Mouse (Mus musculus) forebrain, embryonic 11.5 days (tissue): ENCODE data around the gene Vac14. TPM values are rescaled to one million over a fixed set of nuclear protein-coding genes. Genes with fewer than 3 reads are reported as not detected.

Source experiments
- ATAC-seq: fragments of 200-750 bp; cut with Nextera tagmentation; replicated peaks from 2 replicates; pipeline ENCODE4 v1.8.0; 2017; ENCODE audit warnings: moderate TSS enrichment; ENCODE audit not compliant: low FRiP score
- DNase-seq: peaks from one replicate; pipeline ENCODE4 v3.0.0-alpha.2; 2017; ENCODE audit warnings: low spot score
- H3K27ac ChIP-seq: fragments of 300-500 bp; sonication (generic); 2 replicates; pipeline ENCODE4 v1.5.1; 2014; ENCODE audit warnings: low read depth, low read length
- H3K27me3 ChIP-seq: fragments of 300-500 bp; sonication (generic); 2 replicates; pipeline ENCODE4 v1.6.1; 2014; ENCODE audit warnings: mild to moderate bottlenecking, low read length, mixed read lengths; ENCODE audit not compliant: control insufficient read depth, insufficient read depth
- H3K36me3 ChIP-seq: fragments of 300-500 bp; sonication (generic); 2 replicates; pipeline ENCODE4 v1.6.1; 2014; ENCODE audit warnings: mild to moderate bottlenecking, low read length, moderate library complexity, mixed read lengths; ENCODE audit not compliant: control insufficient read depth, insufficient read depth
- H3K4me1 ChIP-seq: fragments of 300-500 bp; sonication (generic); replicated peaks from 2 replicates; pipeline ENCODE4 v1.6.1; 2014; ENCODE audit warnings: low read length, mixed read lengths; ENCODE audit not compliant: control insufficient read depth, insufficient read depth
- H3K4me2 ChIP-seq: fragments of 300-500 bp; sonication (generic); 2 replicates; pipeline ENCODE4 v1.6.1; 2014; ENCODE audit warnings: low read depth, mild to moderate bottlenecking, low read length, moderate library complexity, mixed read lengths; ENCODE audit not compliant: severe bottlenecking
- H3K4me3 ChIP-seq: fragments of 300-500 bp; sonication (generic); 2 replicates; pipeline ENCODE4 v1.5.1; 2014; ENCODE audit warnings: low read depth, low read length
- H3K9ac ChIP-seq: fragments of 300-500 bp; sonication (generic); 2 replicates; pipeline ENCODE4 v1.6.1; 2014; ENCODE audit warnings: low read length
- H3K9me3 ChIP-seq: fragments of 300-500 bp; sonication (generic); 2 replicates; pipeline ENCODE4 v1.6.1; 2016; ENCODE audit warnings: low read length, mixed read lengths; ENCODE audit not compliant: control insufficient read depth
- WGBS: fragments of 180-500 bp; shearing (Covaris S2); extraction: QIAGEN DNeasy Blood & Tissue Kit; methylation state at CpG from one replicate; pipeline ENCODE4 v1.1.7; 2014; 5-methylcytosine and 5-hydroxymethylcytosine counted together
- polyA plus RNA-seq: library from polyadenylated mRNA; unstranded; fragments of >200 nt; fragmentation: Nextera tagmentation; extraction: Ambion mirVana; gene quantifications from 2 replicates; pipeline ENCODE4 v1.2.1, GENCODE M21; 2014

Vac14 gene
- polyA plus RNA-seq, 1 experiment from 2014 or later = 31.8 TPM

DNA sequence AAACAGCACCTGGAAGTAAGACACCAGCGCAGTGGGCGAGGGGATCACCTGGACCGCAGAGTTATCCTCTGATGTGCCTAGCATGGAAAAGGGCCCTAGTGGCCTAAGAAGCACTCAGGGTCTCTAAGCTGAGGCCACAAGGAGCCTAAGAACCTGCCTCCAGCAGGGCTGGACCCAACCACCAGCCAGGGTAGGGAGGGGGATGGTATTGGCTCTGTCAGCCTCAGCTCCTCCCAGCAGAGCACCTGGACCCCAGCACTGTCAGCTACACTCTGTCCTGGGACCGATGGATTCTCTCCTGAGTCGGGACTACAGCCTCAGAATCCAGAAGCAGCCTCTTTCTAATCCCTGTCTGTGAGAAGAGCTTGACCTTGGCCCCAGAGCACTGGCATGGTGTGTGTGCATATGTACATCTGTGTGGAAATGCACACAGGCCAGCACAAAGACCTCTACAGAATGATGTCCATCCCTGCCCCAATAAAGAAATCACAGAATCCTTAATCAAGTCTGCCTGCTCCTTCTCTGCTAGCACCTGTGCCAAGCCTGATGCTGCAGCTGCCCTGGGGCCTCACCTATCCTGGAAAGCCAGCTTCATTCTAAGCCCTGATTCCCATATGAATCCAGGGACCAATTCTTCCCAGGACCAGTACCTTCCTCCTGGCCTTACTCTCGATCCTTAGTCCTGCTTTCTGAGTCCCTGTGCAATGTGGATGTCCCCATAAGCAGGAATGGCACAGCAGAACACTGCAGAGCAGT lies 101.7 kb downstream of the Vac14 start:
- H3K4me1 ChIP-seq = peaks cover 19% of the 10 kb centered on the region
- no peak for ATAC-seq
- no peak overlapping the region; the same call in 1 of the 2 replicates for H3K9ac ChIP-seq
- no peak for DNase-seq
- no peak overlapping the region; the same call in 1 of the 2 replicates for H3K27ac ChIP-seq
- no peak overlapping the region for H3K4me3 ChIP-seq
- no peaks in the 10 kb centered on the region for H3K9me3 ChIP-seq
- WGBS = 51% methylated on average over 6 of the region's 6 CpGs
- no peak overlapping the region; the same call in 1 of the 2 replicates for H3K4me2 ChIP-seq
- peaks cover 2% of the 10 kb centered on the region; the same call in 1 of the 2 replicates for H3K36me3 ChIP-seq
- H3K27me3 ChIP-seq = no peaks in the 10 kb centered on the region

GRCm38 (mm10) chr8:110720685-110721598 lies 102.6 kb downstream of the Vac14 start, which contains the start of gene Mtss1l:
Gene Mtss1l (plus strand): TSS chr8:110721476.
- peak; percentile 95 for DNase-seq
- H3K4me1 ChIP-seq = peaks cover 25% of the 10 kb centered on the region
- H3K4me2 ChIP-seq = peak within 1 kb of the TSS; percentile 61
- no peaks in the 10 kb centered on the region for H3K36me3 ChIP-seq
- peak; percentile 92 for ATAC-seq
- H3K9me3 ChIP-seq = no peaks in the 10 kb centered on the region
- H3K27me3 ChIP-seq = no peaks in the 10 kb centered on the region
- H3K9ac ChIP-seq = peak within 1 kb of the TSS; percentile 83
- H3K27ac ChIP-seq = peak within 1 kb of the TSS; percentile 73
- H3K4me3 ChIP-seq = peak within 1 kb of the TSS; percentile 71
- 4% methylated on average over 73 of the region's 75 CpGs for WGBS

DNA sequence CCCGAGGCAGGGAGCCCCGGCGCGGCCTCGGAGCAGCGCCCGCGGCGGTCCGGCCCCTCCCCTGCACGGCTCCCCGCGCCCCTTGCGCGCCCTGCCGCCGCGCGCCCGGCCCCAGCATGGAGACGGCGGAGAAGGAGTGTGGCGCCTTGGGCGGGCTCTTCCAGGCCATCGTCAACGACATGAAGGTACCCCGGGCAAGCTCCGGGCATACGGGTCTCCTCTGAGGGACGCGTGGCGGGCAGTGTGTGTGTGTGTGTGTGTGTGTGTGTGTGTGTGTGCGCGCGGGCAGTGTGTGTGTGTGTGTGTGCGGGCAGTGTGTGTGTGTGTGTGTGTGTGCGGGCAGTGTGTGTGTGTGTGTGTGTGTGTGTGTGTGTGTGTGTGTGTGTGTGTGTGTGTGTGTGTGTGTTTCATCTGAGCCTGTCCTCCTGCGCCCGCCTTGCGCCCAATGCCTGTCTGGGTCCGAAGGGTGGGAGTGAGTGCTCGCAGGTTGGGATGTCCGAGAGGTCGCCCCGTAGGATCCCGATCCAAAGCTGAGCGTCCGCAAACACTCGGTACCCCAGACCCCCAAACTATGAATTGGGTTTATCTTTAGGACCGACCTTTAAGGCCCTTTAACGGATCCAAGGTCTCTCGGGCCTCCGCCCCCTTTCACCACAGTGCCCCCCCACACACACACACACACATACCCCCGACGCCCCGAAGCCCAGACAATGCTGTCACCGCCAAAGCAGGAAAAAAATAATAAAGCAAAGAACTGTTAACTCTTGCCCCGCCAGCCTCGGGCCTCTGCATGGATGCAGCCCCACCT lies 103.4 kb downstream of the Vac14 start:
- Histone ChIP-seq H3K27me3 (no peaks in the 10 kb centered on the region), H3K36me3 (no peaks in the 10 kb centered on the region), H3K9me3 (no peaks in the 10 kb centered on the region), H3K4me2 (peak overlapping the region; percentile 61), H3K27ac (peak overlapping the region; percentile 60; the same call in 1 of the 2 replicates), H3K9ac (peak overlapping the region; percentile 83), H3K4me3 (peak overlapping the region; percentile 71), H3K4me1 (peaks cover 25% of the 10 kb centered on the region)
- ATAC-seq = peak; percentile 64
- peak; percentile 80 for DNase-seq
- under 1% methylated on average over 56 of the region's 59 CpGs for WGBS

DNA sequence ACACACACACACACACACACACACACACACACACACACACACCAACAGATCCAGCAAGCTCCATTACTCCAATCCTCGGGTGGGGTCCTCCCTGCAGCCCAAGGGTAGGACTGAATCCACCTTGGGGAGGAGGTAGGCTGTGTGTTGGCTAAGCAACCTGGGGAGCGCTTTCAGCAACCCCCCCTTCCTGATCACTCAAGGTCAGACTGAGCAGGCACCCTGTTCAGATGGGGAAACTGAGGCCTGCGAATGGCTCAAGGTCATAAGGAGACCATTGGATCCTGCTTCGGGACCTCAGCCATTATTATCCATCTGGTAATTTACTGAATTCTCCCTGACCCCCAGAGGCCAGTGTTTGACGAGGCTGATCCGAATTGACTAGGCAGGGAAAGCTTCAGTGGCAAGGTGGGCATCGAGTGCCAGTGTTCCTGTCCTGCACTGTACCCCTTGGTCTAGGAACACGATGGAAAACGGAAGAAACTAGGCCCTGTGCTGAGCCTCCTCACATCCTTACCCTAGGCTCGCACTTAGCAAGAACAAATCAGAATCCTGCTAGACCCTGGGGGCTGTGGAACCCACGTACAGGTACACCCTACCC lies 104.1 kb downstream of the Vac14 start:
- DNase-seq (no peak), ATAC-seq (no peak)
- Histone ChIP-seq H3K9ac (peak overlapping the region; percentile 83), H3K27me3 (no peaks in the 10 kb centered on the region), H3K4me1 (peaks cover 27% of the 10 kb centered on the region), H3K4me2 (peak overlapping the region; percentile 61), H3K4me3 (peak overlapping the region; percentile 71), H3K27ac (no peak overlapping the region), H3K36me3 (no peaks in the 10 kb centered on the region; the same call in 1 of the 2 replicates), H3K9me3 (no peaks in the 10 kb centered on the region)
- 57% methylated on average over 11 of the region's 11 CpGs for WGBS

DNA sequence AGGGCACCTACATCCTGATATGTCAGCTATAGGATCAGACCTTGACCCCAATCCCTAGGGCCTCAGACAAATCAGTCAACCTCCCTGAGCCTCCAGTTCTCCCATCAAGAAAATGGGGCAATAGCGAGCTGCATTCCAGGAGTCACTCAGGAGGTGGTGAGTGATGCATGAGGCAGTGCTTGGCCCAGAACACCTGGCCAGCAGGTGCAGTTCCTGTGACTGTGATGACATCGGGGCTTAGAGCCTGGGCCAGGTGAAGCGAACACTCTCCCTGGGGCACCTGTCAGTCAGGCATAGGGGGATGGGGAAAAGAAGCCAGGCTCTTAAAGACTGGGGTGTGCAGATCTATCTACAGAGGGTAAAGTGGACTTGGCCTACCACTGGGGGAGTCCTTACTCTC lies 106.1 kb downstream of the Vac14 start:
- 78% methylated on average over 3 of the region's 3 CpGs for WGBS
- H3K27ac ChIP-seq = no peak overlapping the region
- no peaks in the 10 kb centered on the region; the same call in 1 of the 2 replicates for H3K36me3 ChIP-seq
- H3K4me2 ChIP-seq = no peak overlapping the region
- no peak for DNase-seq
- no peaks in the 10 kb centered on the region for H3K9me3 ChIP-seq
- no peak for ATAC-seq
- H3K27me3 ChIP-seq = no peaks in the 10 kb centered on the region
- H3K9ac ChIP-seq = peak overlapping the region; percentile 8
- peaks cover 23% of the 10 kb centered on the region for H3K4me1 ChIP-seq
- H3K4me3 ChIP-seq = no peak overlapping the region

GRCm38 (mm10) chr8:110725084-110725838 lies 106.9 kb downstream of the Vac14 start:
- H3K4me3 ChIP-seq = no peak overlapping the region
- ATAC-seq (no peak), DNase-seq (peak; percentile 49)
- 33% methylated on average over 7 of the region's 7 CpGs for WGBS
- no peaks in the 10 kb centered on the region for H3K27me3 ChIP-seq
- peaks cover 23% of the 10 kb centered on the region for H3K4me1 ChIP-seq
- no peak overlapping the region for H3K4me2 ChIP-seq
- H3K9me3 ChIP-seq = no peaks in the 10 kb centered on the region
- peak overlapping the region; percentile 23 for H3K9ac ChIP-seq
- H3K27ac ChIP-seq = peak overlapping the region; percentile 51
- no peaks in the 10 kb centered on the region; the same call in 1 of the 2 replicates for H3K36me3 ChIP-seq

DNA sequence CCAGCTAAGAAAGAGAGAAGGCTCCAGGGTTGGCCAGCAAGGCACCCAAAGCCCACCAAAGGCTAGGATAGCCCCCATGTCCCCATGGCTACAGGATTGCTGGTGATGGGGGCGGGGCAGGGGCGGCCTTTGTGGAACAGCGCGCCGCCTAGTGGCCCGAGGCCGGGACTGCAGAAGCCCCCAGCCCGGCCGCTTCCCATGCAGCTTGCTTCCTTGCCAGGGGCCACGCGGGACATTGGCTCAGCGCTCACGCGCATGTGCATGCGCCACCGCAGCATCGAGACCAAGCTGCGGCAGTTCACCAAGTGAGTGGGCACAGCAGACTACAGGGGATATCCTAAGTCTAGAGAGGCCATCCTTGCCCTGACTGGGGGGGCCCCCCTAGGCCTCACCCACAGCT lies 108.5 kb downstream of the Vac14 start:
- Histone ChIP-seq H3K4me1 (peaks cover 20% of the 10 kb centered on the region), H3K4me3 (no peak overlapping the region), H3K4me2 (no peak overlapping the region), H3K36me3 (no peaks in the 10 kb centered on the region; the same call in 1 of the 2 replicates), H3K27ac (no peak overlapping the region), H3K27me3 (no peaks in the 10 kb centered on the region), H3K9me3 (no peaks in the 10 kb centered on the region), H3K9ac (no peak overlapping the region; the same call in 1 of the 2 replicates)
- 9% methylated on average over 18 of the region's 18 CpGs for WGBS
- DNase-seq = peak; percentile 92
- ATAC-seq = peak; percentile 58
